Mouse (Mus musculus) pancreas, adult 10 weeks (tissue): ENCODE results near the gene Pla2g4a. TPM values are rescaled to one million over a fixed set of nuclear protein-coding genes. Genes with fewer than 3 reads are reported as not detected.

Experiments used
- polyA plus RNA-seq: library from polyadenylated mRNA; stranded (reverse); fragments of 350-450 nt; fragmentation: Illumina TruSeq; extraction: RNeasy Lipid Tissue Mini Kit (QIAGEN cat#74804); gene quantifications from one replicate; pipeline ENCODE4 v1.2.3, GENCODE M21; 2015; ENCODE audit warnings: low read depth, low replicate concordance; ENCODE audit not compliant: insufficient read depth

The Pla2g4a gene
- 2.5 TPM for polyA plus RNA-seq

DNA sequence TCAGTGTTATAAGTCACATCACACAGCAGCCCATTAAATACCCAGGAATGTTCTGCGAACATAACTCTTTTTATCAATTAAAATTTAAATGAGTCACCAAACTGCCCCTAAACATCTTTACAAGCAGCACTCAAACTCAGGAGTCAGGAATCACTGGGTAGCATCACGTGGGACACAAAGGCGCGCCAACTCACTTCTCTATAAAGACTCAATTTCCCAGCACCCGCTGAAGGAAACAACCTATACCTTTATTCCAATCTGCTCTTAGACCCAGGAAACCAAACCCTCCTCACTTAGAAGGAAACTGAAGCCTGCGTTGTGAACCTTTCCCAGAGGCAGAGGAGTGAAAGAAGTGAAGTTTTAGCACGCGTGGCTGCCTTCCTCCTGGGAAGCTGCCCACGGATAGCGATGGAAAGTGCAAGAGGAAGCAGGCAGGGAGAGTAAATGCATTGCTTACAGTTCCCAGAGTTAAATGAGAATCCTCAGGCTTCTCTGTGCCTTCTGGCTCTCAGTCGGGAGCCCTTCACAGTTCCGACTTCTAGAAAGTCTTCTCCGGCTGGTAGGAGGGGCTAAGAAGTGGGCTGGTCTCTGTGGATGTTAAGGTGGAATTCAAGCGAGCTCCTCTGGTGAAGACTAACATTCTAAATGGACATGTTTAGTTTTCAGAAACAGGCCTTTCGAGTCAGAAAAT lies at the start of gene Pla2g4a:
TSS of gene Pla2g4a (minus strand) at position 557 of the 691 bp plus-strand sequence.

Other genes with a start within 250 kb of the Pla2g4a start
- 0.46 TPM for gene Ptgs2, start 138.7 kb upstream of the Pla2g4a start, polyA plus RNA-seq